Mouse (Mus musculus) olfactory bulb, adult 2 months (tissue): ENCODE results near the gene Il18.

Experiments
- CTCF ChIP-seq: fragments of 200-500 bp; IDR thresholded peaks from 2 replicates; pipeline ENCODE4 v1.5.1; 2012; ENCODE audit warnings: low read depth, mild to moderate bottlenecking, low read length, moderate library complexity; ENCODE audit not compliant: insufficient read depth
- POLR2A ChIP-seq: fragments of 200-500 bp; IDR thresholded peaks from 2 replicates; pipeline ENCODE4 v1.6.1; 2012; ENCODE audit warnings: mild to moderate bottlenecking, low read depth, low read length, moderate library complexity; ENCODE audit not compliant: insufficient read depth

DNA sequence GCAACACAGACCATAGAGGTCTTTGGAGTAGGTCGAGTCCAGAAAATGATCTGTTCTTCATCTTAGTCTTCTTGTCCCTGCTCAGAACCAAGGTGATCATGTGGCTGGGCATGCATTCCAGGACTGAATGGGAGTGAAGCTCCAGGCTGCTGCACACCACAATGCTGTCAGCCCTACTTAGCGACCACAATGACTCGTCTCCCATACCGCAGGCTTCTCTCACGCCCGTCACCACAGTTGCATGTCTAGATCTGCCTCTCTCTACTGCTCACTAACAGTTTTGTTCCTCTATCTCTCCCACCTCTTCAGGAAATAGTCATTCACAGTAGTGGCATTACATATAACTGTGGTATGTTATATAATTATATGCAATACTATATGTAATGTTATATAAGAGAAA is 33.9 kb upstream of the Il18 start:
- TF ChIP-seq CTCF (no peak), POLR2A (no peak)
